Mouse (Mus musculus): ENCODE results near the gene Krt34.

DNA sequence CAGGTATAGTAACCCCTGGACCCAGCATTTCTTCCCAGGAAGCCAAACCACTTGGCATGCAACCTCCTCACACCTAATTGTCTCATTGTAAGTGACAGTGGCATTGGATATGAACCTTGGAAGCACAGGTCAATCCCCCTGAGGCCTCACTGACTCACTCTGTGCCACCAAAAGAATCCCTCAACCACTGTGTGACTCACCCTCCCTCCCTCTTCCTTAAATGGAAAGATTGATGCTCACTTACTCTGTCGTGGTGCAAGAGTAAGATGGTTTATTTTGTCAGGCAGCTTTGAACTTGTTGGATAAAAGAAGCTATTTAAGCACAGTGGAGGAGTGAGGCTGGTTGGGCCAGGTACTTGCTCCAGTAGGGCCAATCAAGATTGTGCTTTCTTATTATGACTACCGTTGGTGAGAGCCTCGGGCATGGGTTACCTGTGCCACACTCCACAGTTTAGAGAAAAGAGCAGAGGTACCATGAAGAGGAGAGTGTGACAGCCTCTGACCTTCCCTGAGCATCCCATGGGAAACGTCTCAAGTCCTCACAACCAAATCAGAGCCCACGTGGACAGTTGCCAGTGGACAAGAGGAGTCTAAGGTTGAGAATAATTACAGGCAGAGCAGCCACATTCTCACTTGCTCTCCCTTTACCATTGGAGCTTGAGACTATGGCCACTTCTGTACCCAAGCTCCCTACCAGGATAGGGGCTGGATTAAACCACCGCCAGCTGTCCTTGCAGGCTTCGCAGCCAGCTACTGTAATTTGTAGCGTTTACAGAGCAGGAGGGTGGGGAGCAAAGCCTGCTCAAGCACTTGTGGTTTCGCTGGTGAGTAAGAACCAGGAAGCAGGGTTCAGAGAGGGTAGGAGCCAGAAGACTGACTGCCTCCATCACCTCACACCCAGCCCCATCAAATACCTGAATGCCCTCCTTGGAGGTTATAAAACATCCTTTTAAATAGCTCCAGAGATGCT, 14.6 kb upstream of the Krt34 start:
- TF ChIP-seq POLR2A (IDR thresholded peaks at IDR 0.05; ENCODE audit: low read depth, low read length) (no peak), CTCF (IDR thresholded peaks at IDR 0.05; ENCODE audit: borderline replicate concordance, insufficient read depth, low read length) (no peak)
